Mouse (Mus musculus): ENCODE data around the gene Snai3. TPM values are rescaled to one million over a fixed set of nuclear protein-coding genes. Genes with fewer than 3 reads are reported as not detected.

Snai3 gene
- polyA plus RNA-seq, 1 experiment from 2014 or later, result 0.67 TPM

GRCm38 (mm10) chr8:122452154-122452553 is 8.4 kb downstream of the Snai3 start:
- peaks cover 20% of the 10 kb centered on the region for H3K27me3 ChIP-seq (replicated peaks; ENCODE audit: low read depth, poor library complexity, severe bottlenecking)
- no peak for DNase-seq (ENCODE audit: low spot score)
- H3K9me3 ChIP-seq, result no peaks in the 10 kb centered on the region
- H3K4me1 ChIP-seq, result no peaks in the 10 kb centered on the region
- no peaks in the 10 kb centered on the region for H3K36me3 ChIP-seq (replicated peaks)
- 88% methylated on average over 10 of the region's 10 CpGs for WGBS
- no peak overlapping the region for H3K27ac ChIP-seq (replicated peaks)
- no peak overlapping the region for H3K4me3 ChIP-seq

DNA sequence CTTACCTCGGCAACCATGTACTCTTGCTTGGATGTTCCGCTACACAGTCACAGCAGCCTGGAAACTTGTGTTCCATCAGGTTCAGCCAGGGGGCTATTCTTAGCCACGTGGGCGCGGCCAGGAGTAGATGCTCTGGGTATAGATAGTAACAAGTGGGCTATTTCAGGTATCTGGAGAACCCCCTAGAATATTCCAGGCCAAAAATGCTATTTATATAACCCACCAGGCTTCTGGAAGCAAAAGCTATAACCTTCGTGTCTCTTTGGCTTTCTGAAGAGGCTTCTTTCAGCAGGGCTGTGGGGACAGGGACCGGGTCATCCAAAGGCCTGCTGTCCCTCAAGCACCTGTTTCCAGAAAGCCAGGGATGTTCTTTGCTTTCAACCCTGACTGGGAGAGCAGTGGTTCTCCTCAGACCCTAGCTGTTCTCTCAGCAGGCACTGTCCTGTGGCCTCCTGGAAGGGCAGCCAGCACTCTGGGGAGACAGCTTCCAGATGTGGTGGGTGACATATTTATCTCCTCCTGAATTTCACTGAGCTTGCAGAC is 9.3 kb downstream of the Snai3 start:
- Histone ChIP-seq H3K36me3 (replicated peaks) (no peaks in the 10 kb centered on the region), H3K9me3 (no peaks in the 10 kb centered on the region), H3K27ac (replicated peaks) (no peak overlapping the region), H3K4me1 (0 out of 2 replicates have a peak, but pooled peaks cover under 1% of the 10 kb centered on the region), H3K27me3 (replicated peaks; ENCODE audit: low read depth, poor library complexity, severe bottlenecking) (peaks cover 11% of the 10 kb centered on the region), H3K4me3 (no peak overlapping the region)
- WGBS, result 86% methylated on average over 7 of the region's 7 CpGs
- no peak for DNase-seq (ENCODE audit: low spot score)

DNA sequence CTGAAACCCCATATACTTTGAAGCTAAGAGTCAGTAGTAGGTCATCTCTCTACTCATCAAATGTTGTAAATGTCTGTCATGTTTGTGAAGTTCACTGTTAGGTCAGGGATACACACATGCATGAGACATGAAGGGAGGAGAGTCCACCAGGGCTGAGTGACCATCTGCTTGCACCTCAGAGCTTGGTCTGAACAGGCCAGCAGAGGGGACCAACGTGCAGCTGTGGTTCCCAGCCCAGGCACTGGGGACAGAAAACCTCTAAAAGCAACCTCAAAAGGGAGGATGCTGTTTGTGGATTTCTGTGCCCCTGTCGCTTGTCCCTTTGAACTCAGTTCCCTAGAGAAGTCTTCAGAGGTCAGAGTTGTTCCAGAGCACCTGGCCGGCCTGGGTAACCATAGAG is 15.3 kb downstream of the Snai3 start:
- no peak for DNase-seq (ENCODE audit: low spot score)
- no peaks in the 10 kb centered on the region for H3K9me3 ChIP-seq
- H3K4me1 ChIP-seq, result peaks cover 33% of the 10 kb centered on the region
- no peak overlapping the region for H3K4me3 ChIP-seq
- no peaks in the 10 kb centered on the region for H3K36me3 ChIP-seq (replicated peaks)
- no peak overlapping the region for H3K27ac ChIP-seq (replicated peaks)
- WGBS, result 68% methylated on average over 3 of the region's 3 CpGs
- 0 out of 2 replicates have a peak, but pooled peaks cover 4% of the 10 kb centered on the region for H3K27me3 ChIP-seq (replicated peaks; ENCODE audit: low read depth, poor library complexity, severe bottlenecking)

GRCm38 (mm10) chr8:122444058-122444748 is 16.3 kb downstream of the Snai3 start:
- 0 out of 2 replicates have a peak, but pooled peaks cover 4% of the 10 kb centered on the region for H3K27me3 ChIP-seq (replicated peaks; ENCODE audit: low read depth, poor library complexity, severe bottlenecking)
- H3K27ac ChIP-seq (replicated peaks), result peak overlapping the region; percentile 91
- H3K9me3 ChIP-seq, result no peaks in the 10 kb centered on the region
- H3K4me1 ChIP-seq, result peaks cover 33% of the 10 kb centered on the region
- peaks cover 10% of the 10 kb centered on the region for H3K36me3 ChIP-seq (replicated peaks)
- 37% methylated on average over 19 of the region's 19 CpGs for WGBS
- H3K4me3 ChIP-seq, result peak overlapping the region; percentile 72
- peak; percentile 73 for DNase-seq (ENCODE audit: low spot score)

DNA sequence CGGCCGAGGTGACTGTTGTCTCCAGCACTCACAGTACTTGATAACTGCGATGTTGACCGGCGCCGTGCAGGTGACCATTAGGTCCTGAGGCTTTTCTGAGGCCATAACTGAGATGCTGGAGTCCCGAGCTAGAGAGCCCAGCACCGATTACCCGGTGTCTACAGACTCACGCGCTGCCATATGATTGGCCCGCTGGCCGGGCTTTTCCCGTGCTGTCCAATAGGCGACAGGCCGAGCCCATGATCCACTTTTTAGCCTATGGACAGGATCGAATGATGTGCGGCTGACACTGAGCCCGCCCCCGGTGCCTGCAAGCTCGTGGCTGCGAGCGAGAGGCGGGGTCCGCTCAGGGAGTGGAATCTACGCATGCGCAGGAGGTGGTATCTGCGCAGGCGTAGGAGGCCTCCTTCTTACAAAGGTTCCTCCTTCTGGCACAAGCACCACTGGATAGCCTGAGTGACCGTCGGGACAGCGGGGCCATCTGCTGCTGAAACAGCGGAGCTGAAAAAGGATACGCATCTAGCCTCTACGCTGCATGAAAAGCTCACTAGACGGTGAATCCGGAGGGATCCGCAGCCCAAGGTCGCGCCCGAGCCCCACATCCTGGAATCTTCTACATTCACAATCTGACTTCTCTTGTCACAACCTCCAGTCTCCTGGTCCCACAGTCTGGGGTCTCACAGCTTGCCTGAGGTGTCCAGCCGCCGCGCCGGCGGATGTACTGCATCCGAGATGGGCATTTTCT is 17.1 kb downstream of the Snai3 start, which contains the start of gene Mvd:
Gene Mvd, minus strand, starts transcription at position 161 of the 745 bp plus-strand sequence.
- DNase-seq (ENCODE audit: low spot score), result peak; percentile 99
- H3K4me3 ChIP-seq, result peak within 1 kb of the TSS; percentile 72
- WGBS, result under 1% methylated on average over 47 of the region's 47 CpGs
- peaks cover 33% of the 10 kb centered on the region for H3K4me1 ChIP-seq
- H3K9me3 ChIP-seq, result no peaks in the 10 kb centered on the region
- peak within 1 kb of the TSS; percentile 91 for H3K27ac ChIP-seq (replicated peaks)
- H3K27me3 ChIP-seq (replicated peaks; ENCODE audit: low read depth, poor library complexity, severe bottlenecking), result no peaks in the 10 kb centered on the region
- peaks cover 17% of the 10 kb centered on the region for H3K36me3 ChIP-seq (replicated peaks)

- DNase-seq (ENCODE audit: low spot score), result peak; percentile 45
- Histone ChIP-seq H3K27me3 (replicated peaks; ENCODE audit: low read depth, poor library complexity, severe bottlenecking) (no peaks in the 10 kb centered on the region), H3K36me3 (replicated peaks) (peaks cover 24% of the 10 kb centered on the region), H3K9me3 (no peaks in the 10 kb centered on the region), H3K4me1 (peaks cover 40% of the 10 kb centered on the region), H3K4me3 (peak overlapping the region; percentile 72), H3K27ac (replicated peaks) (peak overlapping the region; percentile 91)
- 1% methylated on average over 12 of the region's 12 CpGs for WGBS
Observed at GRCm38 (mm10) chr8:122442781-122443180, 17.8 kb downstream of the Snai3 start.

DNA sequence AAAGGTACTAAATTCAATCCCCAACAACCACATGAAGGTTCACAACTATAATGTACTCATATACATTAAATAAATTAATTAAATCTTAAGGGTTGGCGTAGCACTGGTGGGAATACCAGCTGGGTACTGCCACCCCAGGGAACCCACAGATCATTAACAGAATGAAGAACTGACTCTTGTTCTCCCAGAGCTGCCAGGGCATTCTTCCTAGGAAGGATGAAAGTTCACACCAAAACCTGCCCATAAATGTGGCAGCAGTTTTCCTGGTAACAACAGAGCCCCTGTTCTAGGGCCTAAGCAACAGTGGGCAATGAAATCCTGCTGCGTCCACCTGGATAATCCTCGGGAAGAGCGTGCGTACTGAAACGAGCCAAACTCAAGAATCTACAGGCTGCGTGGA is 18.2 kb downstream of the Snai3 start:
- Histone ChIP-seq H3K36me3 (replicated peaks) (peaks cover 28% of the 10 kb centered on the region), H3K4me1 (peaks cover 43% of the 10 kb centered on the region), H3K9me3 (no peaks in the 10 kb centered on the region), H3K4me3 (peak overlapping the region; percentile 72), H3K27ac (replicated peaks) (peak overlapping the region; percentile 91), H3K27me3 (replicated peaks; ENCODE audit: low read depth, poor library complexity, severe bottlenecking) (no peaks in the 10 kb centered on the region)
- DNase-seq (ENCODE audit: low spot score), result no peak
- WGBS, result 25% methylated on average over 7 of the region's 7 CpGs

DNA sequence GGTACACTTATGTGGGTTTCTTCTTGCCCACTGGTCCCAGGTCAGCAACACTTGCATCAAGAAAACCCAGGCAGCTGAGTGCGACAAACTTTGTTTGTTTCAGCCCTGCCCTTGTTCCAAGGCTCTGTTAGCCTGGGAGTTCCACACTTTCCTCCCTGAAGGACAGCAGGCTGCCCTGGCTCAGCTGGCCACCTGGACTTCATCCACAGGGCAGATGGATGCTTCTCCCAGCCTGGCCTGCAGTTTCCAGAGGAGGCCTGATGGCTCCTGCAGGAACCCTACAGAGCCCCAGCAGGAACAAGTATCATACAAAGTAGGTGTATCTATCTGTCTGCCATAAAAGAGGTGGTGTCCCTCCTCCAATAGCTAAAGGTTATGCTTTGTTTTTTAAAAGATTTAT is 19.2 kb downstream of the Snai3 start:
- no peaks in the 10 kb centered on the region for H3K9me3 ChIP-seq
- no peak overlapping the region for H3K27ac ChIP-seq (replicated peaks)
- WGBS, result 95% methylated on average over 1 of the region's 1 CpGs
- no peak for DNase-seq (ENCODE audit: low spot score)
- H3K36me3 ChIP-seq (replicated peaks), result peaks cover 38% of the 10 kb centered on the region
- peaks cover 43% of the 10 kb centered on the region for H3K4me1 ChIP-seq
- no peaks in the 10 kb centered on the region for H3K27me3 ChIP-seq (replicated peaks; ENCODE audit: low read depth, poor library complexity, severe bottlenecking)
- H3K4me3 ChIP-seq, result no peak overlapping the region

- H3K27ac ChIP-seq (replicated peaks), result no peak overlapping the region
- H3K27me3 ChIP-seq (replicated peaks; ENCODE audit: low read depth, poor library complexity, severe bottlenecking), result no peaks in the 10 kb centered on the region
- no peak overlapping the region for H3K4me3 ChIP-seq
- peaks cover 58% of the 10 kb centered on the region for H3K36me3 ChIP-seq (replicated peaks)
- WGBS, result 94% methylated on average over 16 of the region's 16 CpGs
- peaks cover 4% of the 10 kb centered on the region; the same call in 1 of the 2 replicates for H3K9me3 ChIP-seq
- H3K4me1 ChIP-seq, result peaks cover 24% of the 10 kb centered on the region
- no peak for DNase-seq (ENCODE audit: low spot score)
Observed at GRCm38 (mm10) chr8:122439336-122439735, 21.2 kb downstream of the Snai3 start.

- Histone ChIP-seq H3K4me1 (peaks cover 24% of the 10 kb centered on the region), H3K27ac (replicated peaks) (peak overlapping the region; percentile 44), H3K36me3 (replicated peaks) (peaks cover 71% of the 10 kb centered on the region), H3K27me3 (replicated peaks; ENCODE audit: low read depth, poor library complexity, severe bottlenecking) (0 out of 2 replicates have a peak, but pooled peaks cover 3% of the 10 kb centered on the region), H3K9me3 (peaks cover 4% of the 10 kb centered on the region; the same call in 1 of the 2 replicates), H3K4me3 (no peak overlapping the region)
- WGBS, result 88% methylated on average over 13 of the region's 13 CpGs
- no peak for DNase-seq (ENCODE audit: low spot score)
Observed at GRCm38 (mm10) chr8:122437708-122438331, 22.7 kb downstream of the Snai3 start.

GRCm38 (mm10) chr8:122436586-122437125 is 23.9 kb downstream of the Snai3 start:
- no peak for DNase-seq (ENCODE audit: low spot score)
- Histone ChIP-seq H3K27ac (replicated peaks) (no peak overlapping the region), H3K27me3 (replicated peaks; ENCODE audit: low read depth, poor library complexity, severe bottlenecking) (peaks cover 6% of the 10 kb centered on the region; the same call in 1 of the 2 replicates), H3K4me1 (peaks cover 26% of the 10 kb centered on the region), H3K4me3 (no peak overlapping the region), H3K36me3 (replicated peaks) (peaks cover 71% of the 10 kb centered on the region), H3K9me3 (peaks cover 4% of the 10 kb centered on the region; the same call in 1 of the 2 replicates)
- WGBS, result 89% methylated on average over 20 of the region's 20 CpGs

DNA sequence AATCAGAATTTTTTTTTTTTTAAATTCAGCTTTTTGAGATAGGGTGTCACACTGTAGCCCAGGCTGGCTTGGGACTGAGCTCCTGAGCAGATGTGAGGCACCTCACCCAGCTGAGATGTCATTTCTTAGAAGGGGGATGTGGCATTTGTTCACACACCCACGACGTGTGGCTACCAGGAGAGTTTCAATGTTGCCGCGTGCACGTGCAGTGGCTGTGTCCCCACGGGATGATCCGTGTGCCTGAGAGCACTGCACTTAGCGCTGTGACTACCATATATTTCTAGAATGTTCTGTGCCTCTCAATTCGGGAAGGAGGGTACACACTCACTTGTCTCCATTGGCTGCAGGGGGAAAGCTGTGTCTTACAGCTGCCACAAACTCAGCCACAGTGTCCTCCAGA is 24.4 kb downstream of the Snai3 start:
- peaks cover 71% of the 10 kb centered on the region for H3K36me3 ChIP-seq (replicated peaks)
- no peak overlapping the region for H3K27ac ChIP-seq (replicated peaks)
- peaks cover 4% of the 10 kb centered on the region; the same call in 1 of the 2 replicates for H3K9me3 ChIP-seq
- peaks cover 7% of the 10 kb centered on the region; the same call in 1 of the 2 replicates for H3K27me3 ChIP-seq (replicated peaks; ENCODE audit: low read depth, poor library complexity, severe bottlenecking)
- 97% methylated on average over 9 of the region's 9 CpGs for WGBS
- no peak for DNase-seq (ENCODE audit: low spot score)
- no peak overlapping the region for H3K4me3 ChIP-seq
- H3K4me1 ChIP-seq, result peaks cover 28% of the 10 kb centered on the region

Data from embryonic facial prominence, embryonic 10.5 days (tissue).